Mouse (Mus musculus) embryo, embryonic 11 days (tissue): ENCODE data around the gene Cyyr1.

Experiments
- DNase-seq: peaks from one replicate; pipeline ENCODE4 v3.0.0-alpha.2; 2015

Gene Cyyr1

GRCm38 (mm10) chr16:85455043-85455442 is 98.2 kb downstream of the Cyyr1 start:
- DNase-seq: no peak

GRCm38 (mm10) chr16:85446306-85446705 is 106.9 kb downstream of the Cyyr1 start:
- no peak for DNase-seq

GRCm38 (mm10) chr16:85445801-85446200 is 107.4 kb downstream of the Cyyr1 start:
- no peak for DNase-seq

- no peak for DNase-seq
These were observed 117.8 kb downstream of the Cyyr1 start for GRCm38 (mm10) chr16:85435427-85435826.

GRCm38 (mm10) chr16:85429173-85429572 is 124.0 kb downstream of the Cyyr1 start:
- no peak for DNase-seq

GRCm38 (mm10) chr16:85422889-85423288 is 130.3 kb downstream of the Cyyr1 start:
- DNase-seq: no peak

- no peak for DNase-seq
These were observed 137.8 kb downstream of the Cyyr1 start for GRCm38 (mm10) chr16:85415415-85415814.

- peak; percentile 29 for DNase-seq
These were observed 159.7 kb downstream of the Cyyr1 start for GRCm38 (mm10) chr16:85393430-85393948.

GRCm38 (mm10) chr16:85386801-85387200 is 166.4 kb downstream of the Cyyr1 start:
- no peak for DNase-seq
